Mouse (Mus musculus) adrenal gland, postnatal 10 days (tissue): ENCODE measurements at regions not wholly inside any gene's neighbourhood (a gene's known extent, or its start where the extent isn't known, plus 50 kb on each side); places are given as distances from the start of the nearest gene placed in this dataset.

Experiments
- DNase-seq: peaks from one replicate; pipeline ENCODE4 v3.0.0; 2021; ENCODE audit warnings: mixed read lengths

GRCm38 (mm10) chr17:15194894-15195461, 153.6 kb upstream of the Gm3448 start:
- no peak for DNase-seq

- DNase-seq: no peak
These were observed 152.5 kb upstream of the Gm3448 start for GRCm38 (mm10) chr17:15193831-15194230.

GRCm38 (mm10) chr17:15192840-15193239, 151.5 kb upstream of the Gm3448 start:
- DNase-seq: peak; percentile 24

- DNase-seq: no peak
These were observed 143.9 kb upstream of the Gm3448 start for GRCm38 (mm10) chr17:15185217-15185616.

GRCm38 (mm10) chr17:15183800-15184199, 142.5 kb upstream of the Gm3448 start:
- no peak for DNase-seq

- no peak for DNase-seq
These were observed 140.8 kb upstream of the Gm3448 start for GRCm38 (mm10) chr17:15182105-15182504.

- no peak for DNase-seq
These were observed 139.0 kb upstream of the Gm3448 start for GRCm38 (mm10) chr17:15180223-15180860.

- no peak for DNase-seq
These were observed 138.1 kb upstream of the Gm3448 start for GRCm38 (mm10) chr17:15179411-15179951.

- DNase-seq: no peak
These were observed 136.1 kb upstream of the Gm3448 start for GRCm38 (mm10) chr17:15177390-15177789.

GRCm38 (mm10) chr17:15174354-15174953, 133.1 kb upstream of the Gm3448 start:
- no peak for DNase-seq

GRCm38 (mm10) chr17:15167927-15168326, 126.6 kb upstream of the Gm3448 start:
- no peak for DNase-seq

GRCm38 (mm10) chr17:15157693-15158333, 116.5 kb upstream of the Gm3448 start:
- no peak for DNase-seq

- no peak for DNase-seq
These were observed 111.8 kb upstream of the Gm3448 start for GRCm38 (mm10) chr17:15152996-15153735.

GRCm38 (mm10) chr17:15152477-15152876, 111.1 kb upstream of the Gm3448 start:
- DNase-seq: no peak

- no peak for DNase-seq
These were observed 110.4 kb upstream of the Gm3448 start for GRCm38 (mm10) chr17:15151695-15152094.

GRCm38 (mm10) chr17:15146607-15147006, 105.3 kb upstream of the Gm3448 start:
- no peak for DNase-seq

- DNase-seq: no peak
These were observed 104.0 kb upstream of the Gm3448 start for GRCm38 (mm10) chr17:15145191-15145968.

GRCm38 (mm10) chr17:15140391-15140790, 99.1 kb upstream of the Gm3448 start:
- no peak for DNase-seq
